13 mouse cellular contexts compared by ENCODE assay signal in the genomic region with DNA sequence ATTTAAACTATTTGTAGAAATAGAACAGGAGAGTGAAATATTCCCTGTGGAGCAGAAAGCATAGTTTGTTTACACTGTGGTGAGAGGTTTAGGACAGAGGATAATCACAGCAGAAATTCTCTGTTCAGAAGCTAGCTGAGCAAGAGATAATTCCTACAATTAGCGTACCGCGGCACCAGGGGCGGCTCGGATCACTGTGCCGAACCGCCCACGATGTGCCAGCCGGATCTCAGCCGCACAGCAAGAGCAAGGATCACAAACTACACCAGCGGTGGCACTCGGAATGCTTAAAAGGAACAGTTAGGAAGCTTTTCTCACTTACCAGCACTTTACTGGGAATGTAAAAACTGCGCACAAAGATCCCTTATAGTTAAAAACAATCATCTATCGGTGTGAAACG. TPM values are rescaled to one million over a fixed set of nuclear protein-coding genes. Genes with fewer than 3 reads are reported as not detected.
DNase-seq lines count a peak whose midpoint lies in the region; ATAC-seq and TF ChIP-seq lines count a peak whose summit lies in the region.
"Had no signal": no experiment of that assay in that cellular context is flagged by ENCODE, and none has a peak within 500 bp of the region (broad histone marks: within the 10 kb centered on the region; RNA-seq: fewer than 3 reads in every experiment).

No protein-coding gene starts in this region.

- H3K36me3 ChIP-seq in kidney, postnatal 0 days (ENCODE audit: insufficient read depth, low read length): no peaks in the 10 kb centered on the region
- H3K36me3 ChIP-seq in embryonic facial prominence, embryonic 14.5 days (ENCODE audit: control insufficient read depth, insufficient read depth, low read length): no peaks in the 10 kb centered on the region
- H3K36me3 ChIP-seq: limb, embryonic 12.5 days; neural tube, embryonic 13.5 days had no signal

- 43% methylated on average over 15 of the region's 15 CpGs for WGBS in kidney, postnatal 0 days
- 41% methylated on average over 15 of the region's 15 CpGs for WGBS in embryonic facial prominence, embryonic 14.5 days
- 57% methylated on average over 15 of the region's 15 CpGs for WGBS in cerebellum, adult 2 months

- H3K27ac ChIP-seq in kidney, postnatal 0 days: no peak overlapping the region
- no peak overlapping the region for H3K27ac ChIP-seq in embryonic facial prominence, embryonic 14.5 days (replicated peaks; ENCODE audit: low read depth, low read length)
- no peak overlapping the region for H3K27ac ChIP-seq in cerebellum, adult 2 months (ENCODE audit: insufficient read depth, low read length)
- H3K27ac ChIP-seq: limb, embryonic 12.5 days; neural tube, embryonic 13.5 days had no signal

- peak; percentile 27 for DNase-seq in kidney, postnatal 0 days (ENCODE audit: low spot score)
- DNase-seq in kidney, adult 9 months: no peak
- peak; percentile 8 for DNase-seq in T-cell, adult 2 months (ENCODE audit: low spot score)
- peak; percentile 24 for DNase-seq in embryonic facial prominence, embryonic 14.5 days (ENCODE audit: low spot score)
- peak; percentile 6 to 19 for DNase-seq in left cerebral cortex, adult 8-10 months (ENCODE audit: low spot score in 2 of 2)
- DNase-seq in gastrocnemius, postnatal 4 days (ENCODE audit: low spot score in 2 of 2): no peak
- DNase-seq in cerebellum, adult 2 months: no peak
- DNase-seq in natural killer cell, adult 2 months (ENCODE audit: low spot score in 2 of 2): no peak
- DNase-seq: adrenal gland, postnatal 25 days; heart, postnatal 4 days; lung, postnatal 14 days had no signal

- no peak for TF ChIP-seq CTCF in kidney, postnatal 0 days (IDR thresholded peaks at IDR 0.05; ENCODE audit: low read depth)
- no peak for TF ChIP-seq CTCF in cerebellum, adult 2 months (IDR thresholded peaks at IDR 0.05; ENCODE audit: borderline replicate concordance, insufficient read depth, low read depth, low read length)

- TF ChIP-seq POLR2A in cerebellum, adult 2 months (IDR thresholded peaks at IDR 0.05; ENCODE audit: borderline replicate concordance, insufficient read depth, low read length): no peak

- H3K4me2 ChIP-seq in kidney, postnatal 0 days (ENCODE audit: low read length): peak overlapping the region; percentile 23; the same call in 1 of the 2 replicates
- H3K4me2 ChIP-seq in embryonic facial prominence, embryonic 14.5 days (ENCODE audit: low read depth, low read length): peak overlapping the region; percentile 32; the same call in 1 of the 2 replicates
- H3K4me2 ChIP-seq: limb, embryonic 12.5 days; neural tube, embryonic 13.5 days had no signal

- no peaks in the 10 kb centered on the region for H3K9me3 ChIP-seq in kidney, postnatal 0 days (replicated peaks; ENCODE audit: low read length)
- no peaks in the 10 kb centered on the region for H3K9me3 ChIP-seq in embryonic facial prominence, embryonic 14.5 days (ENCODE audit: control insufficient read depth, low read length)
- H3K9me3 ChIP-seq: limb, embryonic 12.5 days; neural tube, embryonic 13.5 days had no signal

- ATAC-seq in kidney, postnatal 0 days (replicated peaks; ENCODE audit: low FRiP score, low read depth): no peak
- ATAC-seq in embryonic facial prominence, embryonic 14.5 days (ENCODE audit: low read depth): no peak

- no peak overlapping the region for H3K9ac ChIP-seq in kidney, postnatal 0 days (ENCODE audit: low read depth, low read length)
- no peak overlapping the region for H3K9ac ChIP-seq in embryonic facial prominence, embryonic 14.5 days (ENCODE audit: low read depth, low read length)
- H3K9ac ChIP-seq: limb, embryonic 12.5 days; neural tube, embryonic 13.5 days had no signal

- peaks cover 3% of the 10 kb centered on the region for H3K4me1 ChIP-seq in kidney, postnatal 0 days (replicated peaks; ENCODE audit: insufficient read depth, low read length)
- H3K4me1 ChIP-seq in embryonic facial prominence, embryonic 14.5 days (ENCODE audit: control insufficient read depth, insufficient read depth, low read length): no peaks in the 10 kb centered on the region
- H3K4me1 ChIP-seq in cerebellum, adult 2 months (ENCODE audit: control insufficient read depth, insufficient read depth, low read length): no peaks in the 10 kb centered on the region
- H3K4me1 ChIP-seq: limb, embryonic 12.5 days; neural tube, embryonic 13.5 days had no signal

- no peak overlapping the region for H3K4me3 ChIP-seq in kidney, postnatal 0 days (replicated peaks; ENCODE audit: low read depth, low read length)
- H3K4me3 ChIP-seq in embryonic facial prominence, embryonic 14.5 days (ENCODE audit: low read depth, low read length): no peak overlapping the region
- H3K4me3 ChIP-seq in cerebellum, adult 2 months (replicated peaks; ENCODE audit: insufficient read depth, low read depth, low read length): no peak overlapping the region
- H3K4me3 ChIP-seq: limb, embryonic 12.5 days; neural tube, embryonic 13.5 days had no signal

- H3K27me3 ChIP-seq in kidney, postnatal 0 days (ENCODE audit: insufficient read depth, low read length): no peaks in the 10 kb centered on the region
- no peaks in the 10 kb centered on the region for H3K27me3 ChIP-seq in embryonic facial prominence, embryonic 14.5 days (replicated peaks; ENCODE audit: control insufficient read depth, insufficient read depth, low read length)
- no peaks in the 10 kb centered on the region for H3K27me3 ChIP-seq in cerebellum, adult 2 months (ENCODE audit: control insufficient read depth, insufficient read depth, low read length)
- H3K27me3 ChIP-seq: limb, embryonic 12.5 days; neural tube, embryonic 13.5 days had no signal

RNA-seq across cellular contexts. Expression of gene Lrba, which starts 28.5 kb away (rescaled TPM):
- 5.9 and 6.3 TPM in 2 replicates for polyA plus RNA-seq in kidney, postnatal 0 days (2015; fragmentation: Nextera tagmentation; extraction: Ambion mirVana)
- 7.9 and 9.2 TPM in 2 replicates for polyA plus RNA-seq in embryonic facial prominence, embryonic 14.5 days (2014; fragmentation: Nextera tagmentation; extraction: Ambion mirVana)
- total RNA-seq in left cerebral cortex, adult 8-10 months (2022): 10 to 100 TPM; 29.9 to 39.7 (median 34.5) TPM
- 10 to 100 TPM; 28.7 to 29.7 TPM for total RNA-seq in gastrocnemius, postnatal 4 days (2021)
- polyA plus RNA-seq in cerebellum, adult 2 months (2012; rRNA removed): 18.9 and 20.0 TPM in 2 replicates

RNA-seq across cellular contexts. Expression of gene Rps3a1, which starts 53.5 kb away (rescaled TPM):
- 1,526 and 1,685 TPM in 2 replicates for polyA plus RNA-seq in kidney, postnatal 0 days (2015; fragmentation: Nextera tagmentation; extraction: Ambion mirVana)
- polyA plus RNA-seq in embryonic facial prominence, embryonic 14.5 days (2014; fragmentation: Nextera tagmentation; extraction: Ambion mirVana): 1,488 and 1,507 TPM in 2 replicates
- 100 to 1,000 TPM; 417 to 460 (median 449) TPM for total RNA-seq in left cerebral cortex, adult 8-10 months (2022)
- total RNA-seq in gastrocnemius, postnatal 4 days (2021): 100 to 1,000 TPM; 908 to 959 TPM
- polyA plus RNA-seq in cerebellum, adult 2 months (2012; rRNA removed): 581 and 638 TPM in 2 replicates

Comparison
In these comparisons a context has a peak if more than half of its experiments do, and no peak if none do; other contexts are left out.
1. DNase-seq: peak in kidney, postnatal 0 days (single experiment), T-cell, adult 2 months (single experiment), embryonic facial prominence, embryonic 14.5 days (single experiment) and left cerebral cortex, adult 8-10 months (2 of 2); none in kidney, adult 9 months (single experiment), gastrocnemius, postnatal 4 days (0 of 2), cerebellum, adult 2 months (0 of 2) and natural killer cell, adult 2 months (0 of 2).